Mouse (Mus musculus) CH12.LX (cell line): ENCODE measurements around the gene Rnf141. TPM values are rescaled to one million over a fixed set of nuclear protein-coding genes. Genes with fewer than 3 reads are reported as not detected.

Experiments
- DNase-seq: peaks from one replicate; pipeline ENCODE4 v3.0.0-alpha.2; 2013; ENCODE audit errors: extremely low read depth
- H3K27ac ChIP-seq: 2 replicates; pipeline ENCODE4 v1.5.1; 2012; ENCODE audit warnings: low read depth, mild to moderate bottlenecking, control low read depth, moderate library complexity; ENCODE audit not compliant: insufficient read depth
- H3K27me3 ChIP-seq: replicated peaks from 2 replicates; pipeline ENCODE3; 2012; ENCODE audit warnings: inconsistent platforms
- H3K36me3 ChIP-seq, 2 experiments: replicated peaks in 1 of 2; 2 replicates each; pipeline versions ENCODE3 to v1.6.1; 2012; ENCODE audit warnings: inconsistent platforms in 1 of 2, low read length in 1 of 2, mild to moderate bottlenecking in 1 of 2, mixed read lengths in 1 of 2, moderate library complexity in 1 of 2; ENCODE audit not compliant: control insufficient read depth in 1 of 2, insufficient read depth in 1 of 2
- H3K4me1 ChIP-seq, 2 experiments: 2 replicates each; pipeline ENCODE4 v1.6.1; 2012; ENCODE audit warnings: inconsistent platforms in 1 of 2, moderate library complexity in 1 of 2; ENCODE audit not compliant: insufficient read depth in 2 of 2, control insufficient read depth in 1 of 2
- H3K4me2 ChIP-seq: 2 replicates; pipeline ENCODE4 v1.6.1; 2012; ENCODE audit warnings: low read depth, mild to moderate bottlenecking, control low read depth; ENCODE audit not compliant: poor library complexity, insufficient read depth, severe bottlenecking
- H3K4me3 ChIP-seq, 3 experiments: fragments of 150-350 bp in 1 of 3; sonication (generic) in 1 of 3; replicated peaks in 1 of 3; 2 replicates each; pipeline versions ENCODE3 to v1.5.1; 2011 to 2012; ENCODE audit warnings: low read depth in 2 of 3, low read length in 2 of 3, mild to moderate bottlenecking in 2 of 3, moderate library complexity in 2 of 3, control low read depth in 1 of 3, improper control_type of control experiment in 1 of 3, inconsistent platforms in 1 of 3, mixed read lengths in 1 of 3; ENCODE audit not compliant: poor library complexity in 1 of 3
- H3K79me2 ChIP-seq: replicated peaks from 2 replicates; pipeline ENCODE4 v1.6.1; 2012; ENCODE audit warnings: mild to moderate bottlenecking, moderate library complexity; ENCODE audit not compliant: control insufficient read depth, poor library complexity, insufficient read depth, severe bottlenecking; ENCODE audit errors: extremely low read depth
- H3K9ac ChIP-seq: 2 replicates; pipeline ENCODE4 v1.6.1; 2012; ENCODE audit warnings: low read depth, mild to moderate bottlenecking, control low read depth, moderate library complexity; ENCODE audit not compliant: insufficient read depth
- H3K9me3 ChIP-seq: replicated peaks from 2 replicates; pipeline ENCODE3; 2012; ENCODE audit warnings: low read length, inconsistent platforms, mixed read lengths
- BHLHE40 ChIP-seq: IDR thresholded peaks from 2 replicates; pipeline ENCODE4 v1.6.1; 2011; ENCODE audit warnings: mild to moderate bottlenecking, low read depth, low read length, improper control_type of control experiment
- CHD1 ChIP-seq: IDR thresholded peaks from 2 replicates; pipeline ENCODE4 v1.6.1; 2012; ENCODE audit warnings: low read depth, low read length, improper control_type of control experiment, inconsistent platforms
- CHD2 ChIP-seq: IDR thresholded peaks from 2 replicates; pipeline ENCODE4 v1.6.1; 2011; ENCODE audit warnings: low read length, improper control_type of control experiment
- E2F4 ChIP-seq: IDR thresholded peaks from 2 replicates; pipeline ENCODE4 v1.6.1; 2011; ENCODE audit warnings: low read depth, low read length, improper control_type of control experiment; ENCODE audit not compliant: insufficient replicate concordance
- ELF1 ChIP-seq: IDR thresholded peaks from 2 replicates; pipeline ENCODE4 v1.6.1; 2014; ENCODE audit warnings: low read depth, mild to moderate bottlenecking, inconsistent platforms, low read length, improper control_type of control experiment
- EP300 ChIP-seq: IDR thresholded peaks from 2 replicates; pipeline ENCODE4 v1.6.1; 2011; ENCODE audit warnings: low read length, improper control_type of control experiment
- ETS1 ChIP-seq: conservative IDR thresholded peaks from 2 replicates; pipeline ENCODE4 v1.6.1; 2012; ENCODE audit warnings: low read depth, mild to moderate bottlenecking, inconsistent platforms, low read length, improper control_type of control experiment, moderate library complexity
- GABPA ChIP-seq: IDR thresholded peaks from 2 replicates; pipeline ENCODE4 v1.6.1; 2012; ENCODE audit warnings: low read depth, low read length, improper control_type of control experiment, inconsistent platforms; ENCODE audit not compliant: insufficient replicate concordance
- KAT2A ChIP-seq: IDR thresholded peaks from 2 replicates; pipeline ENCODE4 v1.6.1; 2012; ENCODE audit warnings: low read length, improper control_type of control experiment, inconsistent platforms; ENCODE audit not compliant: insufficient replicate concordance
- MAFK ChIP-seq: IDR thresholded peaks from 2 replicates; pipeline ENCODE4 v1.6.1; 2011; ENCODE audit warnings: low read length, improper control_type of control experiment; ENCODE audit not compliant: insufficient replicate concordance
- MAX ChIP-seq: IDR thresholded peaks from 2 replicates; pipeline ENCODE4 v1.6.1; 2011; ENCODE audit warnings: low read length, improper control_type of control experiment
- MAZ ChIP-seq: IDR thresholded peaks from 2 replicates; pipeline ENCODE4 v1.6.1; 2012; ENCODE audit warnings: low read depth, mild to moderate bottlenecking, inconsistent platforms, low read length, improper control_type of control experiment, moderate library complexity
- MEF2A ChIP-seq: IDR thresholded peaks from 2 replicates; pipeline ENCODE4 v1.6.1; 2014; ENCODE audit warnings: low read depth, mild to moderate bottlenecking, inconsistent platforms, low read length, improper control_type of control experiment, borderline replicate concordance
- MYC ChIP-seq: IDR thresholded peaks from 2 replicates; pipeline ENCODE4 v1.6.1; 2011; ENCODE audit warnings: low read depth, mild to moderate bottlenecking, improper control_type of control experiment, low read length
- NRF1 ChIP-seq: IDR thresholded peaks from 2 replicates; pipeline ENCODE4 v1.6.1; 2014; ENCODE audit warnings: low read depth, mild to moderate bottlenecking, inconsistent platforms, low read length, improper control_type of control experiment, moderate library complexity
- PAX5 ChIP-seq: IDR thresholded peaks from 2 replicates; pipeline ENCODE4 v1.6.1; 2012; ENCODE audit warnings: low read length, inconsistent platforms, mixed read lengths
- POLR2AphosphoS2 ChIP-seq: IDR thresholded peaks from 2 replicates; pipeline ENCODE4 v1.6.1; 2011; ENCODE audit warnings: low read depth, low read length, improper control_type of control experiment
- RAD21 ChIP-seq: IDR thresholded peaks from 2 replicates; pipeline ENCODE4 v1.6.1; 2011; ENCODE audit warnings: low read depth, mild to moderate bottlenecking, low read length, improper control_type of control experiment, moderate library complexity
- RCOR1 ChIP-seq: conservative IDR thresholded peaks from 2 replicates; pipeline ENCODE4 v1.6.1; 2012; ENCODE audit warnings: low read depth, mild to moderate bottlenecking, inconsistent platforms, low read length, improper control_type of control experiment
- SIN3A ChIP-seq: IDR thresholded peaks from 2 replicates; pipeline ENCODE4 v1.6.1; 2012; ENCODE audit warnings: low read length, improper control_type of control experiment, inconsistent platforms
- SMC3 ChIP-seq: IDR thresholded peaks from 2 replicates; pipeline ENCODE4 v1.6.1; 2011; ENCODE audit warnings: low read depth, low read length, improper control_type of control experiment
- UBTF ChIP-seq: IDR thresholded peaks from 2 replicates; pipeline ENCODE4 v1.6.1; 2012; ENCODE audit warnings: low read depth, mild to moderate bottlenecking, inconsistent platforms, low read length, improper control_type of control experiment, moderate library complexity
- ZC3H11A ChIP-seq: IDR thresholded peaks from 2 replicates; pipeline ENCODE4 v1.6.1; 2012; ENCODE audit warnings: low read depth, mild to moderate bottlenecking, inconsistent platforms, low read length, improper control_type of control experiment
- ZKSCAN1 ChIP-seq: IDR thresholded peaks from 2 replicates; pipeline ENCODE4 v1.6.1; 2012; ENCODE audit warnings: low read depth, inconsistent platforms, low read length, improper control_type of control experiment, borderline replicate concordance
- ZMIZ1 ChIP-seq: IDR thresholded peaks from 2 replicates; pipeline ENCODE4 v1.6.1; 2012; ENCODE audit warnings: low read depth, mild to moderate bottlenecking, inconsistent platforms, low read length, improper control_type of control experiment
- ZNF384 ChIP-seq: IDR thresholded peaks from 2 replicates; pipeline ENCODE4 v1.6.1; 2012; ENCODE audit warnings: low read depth, low read length, improper control_type of control experiment, inconsistent platforms
- dilution Hi-C: fragments of 300-500 bp; cut with MboI; formaldehyde crosslinking; loops from 2 replicates; pipeline ENCODE4 v1.14.3; 2020; ENCODE audit warnings: low sequenced_read_pairs; ENCODE audit not compliant: extremely low pct_unique_long_range_greater_than_20kb, extremely low pct_ligation_motif_present
- in situ Hi-C: fragments of 300-500 bp; cut with MboI; formaldehyde crosslinking; loops from 3 replicates; pipeline ENCODE4 v1.14.3; 2019; ENCODE audit warnings: low sequenced_read_pairs, low pct_ligation_motif_present, low pct_unique_long_range_greater_than_20kb, mixed read lengths
- polyA plus RNA-seq: library from polyadenylated mRNA; unstranded; fragments of >175 nt; gene quantifications from 2 replicates; pipeline ENCODE4 v1.2.1, GENCODE M21; 2012; ENCODE audit warnings: low read depth; ENCODE audit not compliant: insufficient read length
- total RNA-seq, 2 experiments: library from RNA; depleted of rRNA; stranded (reverse); fragments of 300-350 nt in 1 of 2; fragments of >200 nt in 1 of 2; gene quantifications; 2 replicates each; pipeline ENCODE4 v1.2.3; 2012 to 2014

Gene Rnf141
- total and polyA plus RNA-seq, 3 experiments, result 16.1 to 21.5 (median 18.1) TPM

GRCm38 (mm10) chr7:110851541-110852203, 7.4 kb upstream of the Rnf141 start:
- in situ Hi-C loops, result no loop called here
- no peaks in the 10 kb centered on the region for H3K9me3 ChIP-seq
- no peak overlapping the region for H3K4me3 ChIP-seq

GRCm38 (mm10) chr7:110848371-110848770, 4.1 kb upstream of the Rnf141 start:
- H3K79me2 ChIP-seq, result peaks cover 1% of the 10 kb centered on the region
- H3K4me2 ChIP-seq, result no peak overlapping the region
- peaks cover 2% of the 10 kb centered on the region for H3K9me3 ChIP-seq
- TF ChIP-seq RAD21 (no peak), SIN3A (no peak), POLR2AphosphoS2 (no peak), MYC (no peak), CHD2 (no peak), MAX (no peak), PAX5 (no peak), MAFK (no peak), GABPA (no peak), SMC3 (no peak), ZNF384 (no peak), MEF2A (no peak), UBTF (no peak), ETS1 (no peak), KAT2A (no peak), RCOR1 (no peak), MAZ (no peak), EP300 (no peak), BHLHE40 (no peak), ZKSCAN1 (no peak)
- TF ChIP-seq, all 38 proteins: peak for 0
- Histone ChIP-seq H3K4me3 (no peak overlapping the region), H3K4me1 (no peaks in the 10 kb centered on the region; a peak in 1 of 4 replicates), H3K27ac (no peak overlapping the region), H3K27me3 (no peaks in the 10 kb centered on the region), H3K9ac (no peak overlapping the region), H3K36me3 (no peaks in the 10 kb centered on the region)
- no peak for DNase-seq
- in situ Hi-C loops (no loop called here), dilution Hi-C loops (no loop called here)

More at GRCm38 (mm10) chr7:110851541-110852203, 7.4 kb upstream of the Rnf141 start:
- H3K36me3 ChIP-seq, result no peaks in the 10 kb centered on the region
- dilution Hi-C loops, result no loop called here
- H3K9ac ChIP-seq, result no peak overlapping the region
- TF ChIP-seq KAT2A (no peak), ZMIZ1 (no peak), ZC3H11A (no peak), NRF1 (no peak), CHD1 (no peak), MAX (no peak), E2F4 (no peak), ELF1 (no peak)
- no peak for DNase-seq
- no peak overlapping the region for H3K4me2 ChIP-seq
- no peak overlapping the region for H3K27ac ChIP-seq
- H3K79me2 ChIP-seq, result no peaks in the 10 kb centered on the region
- no peaks in the 10 kb centered on the region for H3K27me3 ChIP-seq
- peaks cover 0 to 4% of the 10 kb centered on the region in 2 experiments; a peak in 1 of 4 replicates for H3K4me1 ChIP-seq
